Mouse (Mus musculus): ENCODE results near the gene Clvs2. TPM values are rescaled to one million over a fixed set of nuclear protein-coding genes. Genes with fewer than 3 reads are reported as not detected.
A peak's percentile ranks its signal among the peaks of the same experiment; 100 is the strongest.

The Clvs2 gene
- polyA plus RNA-seq (2015; fragmentation: Nextera tagmentation; extraction: Ambion mirVana) = 7.8 and 10.0 TPM in 2 replicates

GRCm38 (mm10) chr10:33624131-33624879 is at the start of gene Clvs2:
Clvs2 (minus strand) TSS chr10:33624769.
- peak within 1 kb of the TSS; percentile 83 for H3K27ac ChIP-seq (replicated peaks)
- H3K4me1 ChIP-seq = no peaks in the 10 kb centered on the region
- no peaks in the 10 kb centered on the region for H3K36me3 ChIP-seq
- peak within 1 kb of the TSS; percentile 78 for H3K9ac ChIP-seq (replicated peaks)
- H3K4me3 ChIP-seq = peak within 1 kb of the TSS; percentile 69
- H3K4me2 ChIP-seq (replicated peaks) = peak within 1 kb of the TSS; percentile 91
- 2% methylated on average over 36 of the region's 37 CpGs for WGBS
- ATAC-seq (replicated peaks) = peak; percentile 97
- H3K9me3 ChIP-seq = no peaks in the 10 kb centered on the region
- H3K27me3 ChIP-seq = no peaks in the 10 kb centered on the region

- Histone ChIP-seq H3K9me3 (no peaks in the 10 kb centered on the region), H3K4me2 (replicated peaks) (no peak overlapping the region), H3K27ac (replicated peaks) (no peak overlapping the region), H3K27me3 (no peaks in the 10 kb centered on the region), H3K4me3 (no peak overlapping the region), H3K36me3 (no peaks in the 10 kb centered on the region), H3K4me1 (peaks cover 4% of the 10 kb centered on the region; the same call in 1 of the 2 replicates), H3K9ac (replicated peaks) (no peak overlapping the region)
- peak; percentile 70 for ATAC-seq (replicated peaks)
Measured at GRCm38 (mm10) chr10:33653142-33653541, 28.6 kb upstream of the Clvs2 start.

DNA sequence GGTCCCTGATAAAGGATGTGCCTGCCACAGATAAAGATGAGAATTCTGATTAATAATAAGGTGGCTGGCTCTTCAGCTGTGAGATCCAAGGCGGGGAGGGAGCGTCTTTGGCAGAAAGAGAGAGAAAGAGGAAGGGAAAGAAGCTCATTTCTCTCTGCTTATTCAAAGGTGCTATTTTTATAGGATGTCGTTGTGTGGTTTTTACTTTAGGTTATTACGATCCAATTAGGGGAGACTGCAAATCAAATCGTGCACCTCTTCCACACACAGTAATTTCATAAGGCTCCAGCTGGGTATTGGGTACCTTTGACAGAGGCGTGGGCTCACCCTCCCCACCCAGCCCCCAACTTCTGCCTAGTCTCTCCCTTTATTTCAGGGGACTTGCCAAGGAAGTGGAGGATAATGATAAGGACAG is 985 bp downstream of the Clvs2 start:
- peak overlapping the region; percentile 78 for H3K9ac ChIP-seq (replicated peaks)
- H3K27me3 ChIP-seq = no peaks in the 10 kb centered on the region
- ATAC-seq (replicated peaks) = peak; percentile 71
- peak overlapping the region; percentile 91 for H3K4me2 ChIP-seq (replicated peaks)
- H3K4me3 ChIP-seq = peak overlapping the region; percentile 69
- peak overlapping the region; percentile 83 for H3K27ac ChIP-seq (replicated peaks)
- 10% methylated on average over 6 of the region's 6 CpGs for WGBS
- H3K9me3 ChIP-seq = no peaks in the 10 kb centered on the region
- no peaks in the 10 kb centered on the region for H3K4me1 ChIP-seq
- no peaks in the 10 kb centered on the region for H3K36me3 ChIP-seq

DNA sequence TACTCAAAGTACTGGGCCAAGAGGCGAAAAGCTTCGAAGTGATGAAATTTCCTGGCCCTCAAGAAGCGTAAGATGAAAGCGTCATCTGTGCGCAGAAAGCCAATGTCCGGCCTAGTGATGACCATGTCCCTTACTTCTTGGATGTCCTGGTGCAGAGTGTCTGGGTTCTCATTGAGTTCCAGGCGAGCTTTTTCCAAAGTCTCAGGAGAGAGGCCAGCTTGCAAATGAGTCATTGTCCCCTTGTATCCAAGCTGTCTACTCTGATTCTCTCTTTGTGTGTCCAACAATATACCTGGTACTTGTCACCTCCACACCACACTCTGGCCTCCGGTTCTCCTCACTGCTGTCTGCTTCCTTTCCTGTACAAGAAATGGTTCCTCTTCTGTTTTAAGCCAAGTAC is 1.9 kb downstream of the Clvs2 start:
- ATAC-seq (replicated peaks) = no peak
- no peak overlapping the region for H3K9ac ChIP-seq (replicated peaks)
- no peak overlapping the region for H3K4me3 ChIP-seq

DNA sequence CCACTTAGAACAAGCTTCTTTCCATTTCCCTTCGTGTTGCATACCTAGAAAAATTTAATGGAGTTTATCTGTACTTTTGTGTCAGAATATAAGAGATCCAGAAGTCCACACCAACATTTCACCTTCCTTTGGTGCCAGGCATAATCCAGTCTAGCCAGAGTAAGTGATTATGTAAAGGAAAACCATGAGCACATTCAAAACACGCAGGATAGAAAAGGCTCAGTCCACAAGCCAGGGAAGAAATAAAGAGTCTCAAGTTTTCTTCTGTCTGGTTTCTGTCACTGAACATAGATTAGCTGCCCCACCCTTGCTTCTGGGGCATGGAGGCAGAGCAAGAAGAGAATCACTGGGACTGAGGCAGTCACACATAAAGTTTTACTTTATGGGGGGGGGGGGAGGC is 8.4 kb downstream of the Clvs2 start:
- no peaks in the 10 kb centered on the region for H3K27me3 ChIP-seq
- H3K4me3 ChIP-seq = no peak overlapping the region
- H3K9ac ChIP-seq (replicated peaks) = no peak overlapping the region
- WGBS = 73% methylated on average over 2 of the region's 2 CpGs
- no peak overlapping the region for H3K27ac ChIP-seq (replicated peaks)
- H3K36me3 ChIP-seq = no peaks in the 10 kb centered on the region
- H3K4me1 ChIP-seq = no peaks in the 10 kb centered on the region
- no peak overlapping the region for H3K4me2 ChIP-seq (replicated peaks)
- no peaks in the 10 kb centered on the region for H3K9me3 ChIP-seq
- ATAC-seq (replicated peaks) = no peak

More for the DNA sequence above, 1.9 kb downstream of the Clvs2 start:
- Histone ChIP-seq H3K27me3 (no peaks in the 10 kb centered on the region), H3K9me3 (no peaks in the 10 kb centered on the region), H3K27ac (replicated peaks) (no peak overlapping the region), H3K4me1 (no peaks in the 10 kb centered on the region), H3K36me3 (no peaks in the 10 kb centered on the region), H3K4me2 (replicated peaks) (peak overlapping the region; percentile 8; the same call in 1 of the 2 replicates)
- WGBS = 82% methylated on average over 8 of the region's 8 CpGs

- Histone ChIP-seq H3K4me3 (no peak overlapping the region), H3K27ac (replicated peaks) (no peak overlapping the region), H3K36me3 (no peaks in the 10 kb centered on the region), H3K27me3 (no peaks in the 10 kb centered on the region), H3K9ac (replicated peaks) (no peak overlapping the region), H3K9me3 (no peaks in the 10 kb centered on the region), H3K4me2 (replicated peaks) (no peak overlapping the region), H3K4me1 (no peaks in the 10 kb centered on the region)
- ATAC-seq (replicated peaks) = no peak
- 86% methylated on average over 1 of the region's 1 CpGs for WGBS
Measured at GRCm38 (mm10) chr10:33613197-33613596, 11.4 kb downstream of the Clvs2 start.

- no peaks in the 10 kb centered on the region for H3K27me3 ChIP-seq
- H3K4me1 ChIP-seq = no peaks in the 10 kb centered on the region
- H3K9ac ChIP-seq (replicated peaks) = no peak overlapping the region
- H3K36me3 ChIP-seq = no peaks in the 10 kb centered on the region
- no peak overlapping the region for H3K27ac ChIP-seq (replicated peaks)
- H3K4me2 ChIP-seq (replicated peaks) = no peak overlapping the region
- no peak overlapping the region for H3K4me3 ChIP-seq
- no peaks in the 10 kb centered on the region for H3K9me3 ChIP-seq
- ATAC-seq (replicated peaks) = no peak
- WGBS = 94% methylated on average over 16 of the region's 16 CpGs
Measured at GRCm38 (mm10) chr10:33592732-33593131, 31.8 kb downstream of the Clvs2 start.

- WGBS = 61% methylated on average over 2 of the region's 2 CpGs
- Histone ChIP-seq H3K27me3 (no peaks in the 10 kb centered on the region), H3K4me1 (no peaks in the 10 kb centered on the region), H3K36me3 (no peaks in the 10 kb centered on the region), H3K9ac (replicated peaks) (no peak overlapping the region), H3K9me3 (no peaks in the 10 kb centered on the region), H3K4me2 (replicated peaks) (no peak overlapping the region), H3K4me3 (no peak overlapping the region), H3K27ac (replicated peaks) (no peak overlapping the region)
- no peak for ATAC-seq (replicated peaks)
Measured at GRCm38 (mm10) chr10:33588800-33589199, 35.8 kb downstream of the Clvs2 start.

DNA sequence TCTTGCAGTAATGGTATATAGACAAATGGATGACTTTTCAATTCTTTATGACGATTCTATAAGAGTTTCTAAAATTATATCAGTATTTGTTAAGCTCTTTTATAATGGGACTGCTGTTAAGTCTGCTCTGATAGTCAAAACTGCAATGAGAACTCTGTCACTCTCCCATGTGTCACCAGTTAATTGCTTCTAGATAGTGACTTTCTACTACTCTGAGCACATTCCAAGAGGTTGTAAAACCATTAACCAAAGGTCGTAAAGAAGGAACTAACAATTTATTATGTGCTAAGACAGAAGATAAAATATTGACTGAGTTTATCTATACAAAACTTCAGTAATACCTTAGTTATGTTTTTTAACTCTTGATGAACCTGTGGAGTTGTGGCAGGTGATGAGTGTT is 37.5 kb downstream of the Clvs2 start:
- 82% methylated on average over 2 of the region's 2 CpGs for WGBS
- H3K4me1 ChIP-seq = no peaks in the 10 kb centered on the region
- H3K4me2 ChIP-seq (replicated peaks) = no peak overlapping the region
- no peak overlapping the region for H3K27ac ChIP-seq (replicated peaks)
- H3K27me3 ChIP-seq = no peaks in the 10 kb centered on the region
- no peaks in the 10 kb centered on the region for H3K36me3 ChIP-seq
- H3K9ac ChIP-seq (replicated peaks) = no peak overlapping the region
- no peak for ATAC-seq (replicated peaks)
- H3K9me3 ChIP-seq = no peaks in the 10 kb centered on the region
- H3K4me3 ChIP-seq = no peak overlapping the region

- no peak overlapping the region for H3K4me2 ChIP-seq (replicated peaks)
- no peak overlapping the region for H3K4me3 ChIP-seq
- no peaks in the 10 kb centered on the region for H3K4me1 ChIP-seq
- no peaks in the 10 kb centered on the region for H3K36me3 ChIP-seq
- no peak overlapping the region for H3K9ac ChIP-seq (replicated peaks)
- no peak overlapping the region for H3K27ac ChIP-seq (replicated peaks)
- ATAC-seq (replicated peaks) = no peak
- H3K9me3 ChIP-seq = no peaks in the 10 kb centered on the region
- no peaks in the 10 kb centered on the region for H3K27me3 ChIP-seq
- WGBS = 72% methylated on average over 3 of the region's 3 CpGs
Measured at GRCm38 (mm10) chr10:33558081-33558480, 66.5 kb downstream of the Clvs2 start.

DNA sequence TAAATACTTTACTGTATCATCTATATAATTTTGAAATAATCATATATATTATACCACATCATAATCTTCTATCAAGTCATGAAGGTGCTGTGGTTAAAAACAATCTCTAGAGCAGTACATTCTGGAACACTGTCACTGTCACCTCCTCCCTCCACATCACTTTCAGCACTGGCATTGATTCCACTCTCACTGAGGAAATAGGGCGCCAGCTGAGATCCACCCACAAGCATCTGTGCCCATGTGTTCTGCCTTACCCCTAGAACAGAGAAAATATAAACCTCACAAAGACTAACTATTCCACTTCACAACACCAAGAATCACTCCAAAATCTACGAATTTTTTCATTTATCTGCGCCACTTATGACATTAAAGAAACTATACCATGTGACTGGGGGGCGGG is 84.2 kb downstream of the Clvs2 start:
- 88% methylated on average over 4 of the region's 4 CpGs for WGBS
- H3K4me1 ChIP-seq = no peaks in the 10 kb centered on the region
- no peak for ATAC-seq (replicated peaks)
- H3K9ac ChIP-seq (replicated peaks) = no peak overlapping the region
- H3K9me3 ChIP-seq = no peaks in the 10 kb centered on the region
- no peaks in the 10 kb centered on the region for H3K27me3 ChIP-seq
- no peak overlapping the region for H3K4me2 ChIP-seq (replicated peaks)
- no peak overlapping the region for H3K27ac ChIP-seq (replicated peaks)
- H3K4me3 ChIP-seq = no peak overlapping the region
- no peaks in the 10 kb centered on the region for H3K36me3 ChIP-seq

Data from forebrain, embryonic 15.5 days (tissue).